Mouse (Mus musculus): ENCODE results near the gene Insrr.

GRCm38 (mm10) chr3:87752567-87752966, 44.2 kb upstream of the Insrr start:
- TF ChIP-seq CTCF (conservative IDR thresholded peaks at IDR 0.05; ENCODE audit: low read length) = no peak
- no peak for TF ChIP-seq NANOG (IDR thresholded peaks at IDR 0.05; ENCODE audit: borderline replicate concordance, low read length)
- no peak for TF ChIP-seq POU5F1 (IDR thresholded peaks at IDR 0.05; ENCODE audit: borderline replicate concordance, low read length)

Measured in E14TG2a.4 (cell line).